Mouse (Mus musculus): ENCODE measurements around the gene Hk1.

The Hk1 gene

DNA sequence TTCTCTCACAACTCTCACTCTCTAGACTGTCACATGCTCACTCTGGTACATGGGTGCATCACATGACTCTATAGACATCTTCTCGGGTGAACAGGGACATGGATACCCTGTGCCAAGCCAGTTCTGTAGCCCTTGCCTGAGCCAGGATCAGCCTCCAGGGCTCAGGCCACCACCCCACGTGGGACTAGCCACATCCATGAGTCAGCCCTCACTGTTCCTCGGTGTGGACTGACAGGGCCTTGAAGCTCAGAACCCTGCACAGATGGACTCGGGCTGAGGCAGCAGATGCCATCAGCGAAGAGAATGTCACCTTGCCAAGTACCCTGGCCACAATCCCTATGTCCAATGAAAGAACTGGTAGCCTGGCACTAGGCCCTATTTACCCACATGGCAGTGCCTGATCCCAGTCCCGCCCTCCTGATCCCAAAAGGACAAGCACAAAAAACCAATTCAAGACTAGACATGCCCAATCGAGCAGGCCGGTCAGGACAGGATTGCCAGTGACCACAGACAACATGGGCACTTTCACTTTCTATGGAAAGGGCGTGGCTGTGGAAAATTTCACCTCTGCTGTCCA lies 59.2 kb downstream of the Hk1 start:
- peak; percentile 63 to 74 for DNase-seq (ENCODE audit: low spot score in 2 of 2)

DNA sequence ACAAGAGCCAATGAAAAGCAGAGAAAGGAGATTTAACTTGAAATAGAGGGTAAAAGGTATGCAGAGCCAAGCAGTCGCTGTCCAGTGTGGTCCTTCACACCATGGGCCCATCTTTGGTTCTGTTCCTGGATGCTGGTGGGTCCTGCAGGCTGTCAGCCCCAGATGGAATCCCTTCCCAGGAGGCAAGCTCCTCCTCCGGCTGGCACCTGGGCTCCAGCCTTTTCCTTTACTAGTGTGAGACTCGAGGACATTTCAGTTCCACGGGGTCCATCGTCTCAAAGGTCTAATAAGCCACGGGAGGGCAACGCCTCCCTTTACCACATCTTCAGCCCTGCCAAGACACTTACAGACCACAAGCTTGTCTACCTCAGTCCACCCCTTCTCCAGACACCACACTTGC lies 60.6 kb downstream of the Hk1 start:
- no peak for DNase-seq (ENCODE audit: low spot score in 2 of 2)

DNA sequence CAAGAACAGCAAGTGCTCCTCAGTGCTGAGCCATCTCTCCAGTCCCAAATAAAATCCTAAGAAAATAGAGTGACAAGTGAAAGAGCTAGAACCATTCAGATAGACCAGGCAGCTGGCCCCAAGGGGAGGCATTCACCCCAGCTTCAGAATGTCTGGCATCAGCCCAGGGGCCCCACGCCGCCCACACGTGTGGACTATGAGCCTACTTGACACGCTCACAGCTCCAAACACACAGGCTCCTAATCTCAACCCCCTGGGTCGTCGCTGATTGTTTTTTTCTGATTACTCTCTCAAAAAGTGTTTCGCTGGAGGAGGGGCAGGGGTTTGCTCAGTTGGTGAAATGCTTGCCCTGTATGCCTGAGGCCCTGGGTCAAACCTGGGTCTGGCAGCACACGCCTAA lies 63.2 kb downstream of the Hk1 start:
- no peak for DNase-seq (ENCODE audit: low spot score in 2 of 2)

DNA sequence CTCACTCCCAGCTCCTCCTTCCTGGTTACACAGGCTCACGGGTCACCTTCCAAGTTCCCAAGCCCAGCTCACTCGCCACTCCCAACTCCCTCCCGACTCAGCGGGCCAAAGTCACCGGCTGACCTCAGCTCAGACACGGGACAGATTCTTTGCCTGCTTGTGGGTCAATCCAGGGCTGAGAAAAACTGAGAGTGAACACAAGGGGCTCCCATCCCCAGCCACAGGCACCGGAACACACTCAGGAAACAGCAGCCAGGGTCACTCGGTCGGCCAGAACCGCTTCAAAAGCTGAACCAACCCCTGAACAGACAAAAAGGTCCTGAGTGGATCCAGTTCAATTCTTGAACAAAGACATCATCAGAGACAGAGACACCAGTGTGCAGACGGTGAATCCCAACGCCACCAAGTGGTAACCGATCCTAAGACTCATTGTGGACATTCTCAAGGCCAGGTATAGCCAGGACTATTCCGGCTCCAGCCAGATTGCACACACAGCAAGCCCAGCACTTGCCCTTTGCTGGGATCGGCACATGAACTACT lies 65.8 kb downstream of the Hk1 start:
- DNase-seq (ENCODE audit: low spot score in 2 of 2), result no peak

DNA sequence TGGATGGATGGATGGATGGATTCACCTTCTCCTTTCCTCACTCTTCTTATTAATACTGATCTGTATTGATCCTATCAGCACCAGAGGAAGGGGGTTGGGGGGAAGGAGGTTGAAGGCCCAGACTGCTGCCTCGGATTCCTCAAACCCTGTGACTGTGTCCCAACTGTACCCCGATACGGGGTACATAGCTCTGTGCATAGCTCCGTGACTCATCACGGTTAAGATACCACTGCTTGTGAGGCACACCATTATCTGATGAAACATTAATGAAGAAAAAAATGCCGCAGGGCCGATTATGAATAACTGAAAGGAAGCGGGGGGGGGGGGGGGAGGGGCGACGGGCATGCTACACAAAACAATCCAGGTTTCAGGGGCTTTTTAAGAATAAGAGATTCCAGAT lies 66.6 kb downstream of the Hk1 start:
- no peak for DNase-seq (ENCODE audit: low spot score in 2 of 2)

DNA sequence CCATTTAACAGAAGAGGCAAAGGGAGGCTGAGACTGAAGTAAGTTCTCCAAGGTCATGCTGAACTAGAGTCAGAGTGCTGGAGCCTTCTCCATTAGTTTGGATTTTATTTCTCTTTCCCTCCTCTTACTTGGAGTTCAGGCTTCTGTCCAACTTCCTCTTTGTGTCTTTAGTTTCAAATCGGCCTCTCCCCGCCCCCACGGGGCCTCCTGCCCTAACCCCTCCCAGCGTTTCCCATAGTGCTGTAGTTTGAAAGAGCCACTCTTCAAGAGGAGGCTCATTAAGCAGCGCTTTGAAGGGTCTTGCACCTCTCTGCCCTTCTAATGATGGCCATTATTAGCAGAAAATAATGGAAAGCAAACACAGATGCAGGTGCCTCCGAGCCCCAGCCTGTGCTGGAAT lies 68.2 kb downstream of the Hk1 start:
- DNase-seq (ENCODE audit: low spot score in 2 of 2), result peak; percentile 70 to 73

DNA sequence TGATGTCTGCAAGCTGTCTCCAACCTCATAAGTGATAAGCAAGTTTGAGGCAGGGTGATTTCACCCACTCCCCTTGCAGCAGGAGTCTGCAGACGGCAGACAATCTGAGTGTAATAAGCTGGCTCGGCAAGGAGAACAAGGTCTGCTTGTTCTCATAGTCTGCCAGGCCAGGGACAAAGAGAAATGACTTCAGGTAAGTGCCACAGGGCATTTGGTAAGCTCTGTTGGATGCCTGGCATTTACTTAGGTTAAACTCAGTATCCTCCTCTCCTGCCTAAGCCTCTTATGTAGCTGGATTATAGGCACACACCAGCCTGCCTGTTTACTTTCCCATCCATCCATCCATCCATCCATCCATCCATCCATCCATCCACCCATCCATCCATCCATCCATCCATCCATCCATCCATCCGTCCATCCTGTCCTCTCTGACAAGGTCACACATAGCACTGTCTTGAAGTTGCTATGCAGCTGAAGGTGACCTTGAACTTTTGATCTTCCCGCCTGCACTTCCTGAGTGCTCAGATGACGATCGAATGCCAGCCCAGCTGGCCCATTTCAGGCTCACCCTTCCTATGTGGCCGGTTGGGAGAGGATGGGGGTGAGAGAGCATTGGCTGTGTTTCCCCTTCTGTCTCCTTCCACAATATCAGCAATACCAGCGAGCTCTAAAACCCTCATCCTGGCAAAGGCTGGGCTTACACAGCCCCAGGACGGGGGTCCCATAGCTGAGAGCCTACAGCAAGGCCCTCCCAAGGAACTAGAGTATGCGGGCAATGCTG lies 69.3 kb downstream of the Hk1 start:
- DNase-seq (ENCODE audit: low spot score in 2 of 2), result no peak

DNA sequence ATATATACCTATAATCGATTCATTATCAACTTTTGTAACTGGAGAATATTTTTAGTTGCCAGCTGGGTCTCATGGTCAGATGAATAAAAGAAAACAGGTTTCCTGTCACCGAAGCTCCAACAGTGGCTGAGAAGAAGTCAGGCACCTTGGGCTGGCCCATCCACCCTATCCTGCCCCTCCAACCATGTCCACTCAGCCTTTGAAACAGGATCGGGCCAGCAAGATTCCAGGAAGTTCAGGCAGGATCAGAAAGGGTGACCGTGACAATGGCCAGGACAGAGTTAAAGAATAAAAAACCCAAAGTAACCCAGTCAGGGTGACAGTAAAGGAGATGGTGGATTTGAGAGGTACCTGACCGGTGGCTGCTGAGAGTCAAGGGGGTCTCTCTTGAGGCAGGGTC lies 70.1 kb downstream of the Hk1 start:
- no peak for DNase-seq (ENCODE audit: low spot score in 2 of 2)

DNA sequence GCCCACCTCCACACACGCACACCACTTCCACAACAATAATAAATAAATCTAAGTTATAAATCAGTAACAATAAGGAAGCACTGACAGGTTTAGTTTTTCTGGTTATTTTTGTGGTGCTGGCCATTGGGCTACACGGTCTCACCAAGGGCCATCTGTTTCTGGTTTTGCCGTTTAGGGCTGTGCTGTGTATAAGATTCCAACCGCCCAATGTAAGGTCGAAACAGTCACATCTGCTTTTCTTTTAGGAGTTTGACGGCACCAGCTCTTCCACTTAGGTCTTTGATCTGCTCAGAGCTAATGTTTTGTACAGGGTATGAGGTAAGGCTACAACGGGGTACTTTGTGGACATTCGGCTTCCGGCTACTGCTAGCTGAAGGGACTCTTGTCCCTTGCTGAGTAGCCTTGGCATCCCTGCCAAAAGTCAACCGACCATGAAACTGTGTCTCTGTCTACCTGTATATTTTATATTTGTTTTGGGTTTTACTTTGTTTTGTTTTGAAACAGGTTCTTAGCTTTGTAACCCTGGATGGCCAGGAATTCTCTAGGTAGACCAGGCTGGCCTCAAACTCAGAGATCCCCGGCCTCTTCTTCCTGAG lies 70.7 kb downstream of the Hk1 start:
- no peak for DNase-seq (ENCODE audit: low spot score in 2 of 2)

DNA sequence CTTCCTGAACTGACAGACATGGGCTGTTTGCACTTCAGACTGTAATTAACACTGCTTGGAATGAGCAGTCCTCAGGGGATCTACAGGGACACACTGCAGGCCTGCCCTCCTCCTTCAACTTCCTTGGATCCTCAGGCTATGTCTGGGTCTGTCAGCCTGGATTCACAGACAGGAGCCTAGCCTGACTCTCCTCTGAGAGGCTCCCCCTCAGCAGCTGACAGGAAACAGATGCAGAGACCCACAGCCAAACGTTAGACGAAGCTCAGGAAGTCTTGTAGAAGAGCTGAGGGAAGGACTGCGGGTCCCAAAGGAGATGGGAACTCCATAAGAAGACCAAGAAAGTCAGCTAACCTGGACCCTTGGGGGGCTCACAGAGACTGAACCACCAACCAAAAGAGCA lies 73.2 kb downstream of the Hk1 start:
- DNase-seq (ENCODE audit: low spot score in 2 of 2), result no peak

DNA sequence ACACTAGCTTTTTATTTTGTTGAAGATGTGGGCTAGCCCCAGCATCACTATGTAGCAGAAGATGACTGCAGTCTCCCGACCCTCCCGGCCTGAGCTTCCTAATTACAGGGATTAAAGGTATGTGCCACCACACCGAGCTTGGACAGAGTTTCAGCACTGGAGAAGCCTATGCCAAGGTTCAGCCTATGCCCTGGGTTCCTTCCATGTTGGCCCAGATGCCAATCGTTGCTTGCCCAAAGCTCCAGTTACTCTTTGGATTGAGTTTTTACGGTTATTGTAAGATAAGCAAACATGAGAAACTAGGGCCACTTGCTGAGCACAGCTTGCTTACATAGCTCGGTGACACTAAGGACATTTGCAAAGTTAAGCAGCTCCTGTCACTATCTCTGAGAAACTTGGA lies 74.6 kb downstream of the Hk1 start:
- DNase-seq (ENCODE audit: low spot score in 2 of 2), result no peak

DNA sequence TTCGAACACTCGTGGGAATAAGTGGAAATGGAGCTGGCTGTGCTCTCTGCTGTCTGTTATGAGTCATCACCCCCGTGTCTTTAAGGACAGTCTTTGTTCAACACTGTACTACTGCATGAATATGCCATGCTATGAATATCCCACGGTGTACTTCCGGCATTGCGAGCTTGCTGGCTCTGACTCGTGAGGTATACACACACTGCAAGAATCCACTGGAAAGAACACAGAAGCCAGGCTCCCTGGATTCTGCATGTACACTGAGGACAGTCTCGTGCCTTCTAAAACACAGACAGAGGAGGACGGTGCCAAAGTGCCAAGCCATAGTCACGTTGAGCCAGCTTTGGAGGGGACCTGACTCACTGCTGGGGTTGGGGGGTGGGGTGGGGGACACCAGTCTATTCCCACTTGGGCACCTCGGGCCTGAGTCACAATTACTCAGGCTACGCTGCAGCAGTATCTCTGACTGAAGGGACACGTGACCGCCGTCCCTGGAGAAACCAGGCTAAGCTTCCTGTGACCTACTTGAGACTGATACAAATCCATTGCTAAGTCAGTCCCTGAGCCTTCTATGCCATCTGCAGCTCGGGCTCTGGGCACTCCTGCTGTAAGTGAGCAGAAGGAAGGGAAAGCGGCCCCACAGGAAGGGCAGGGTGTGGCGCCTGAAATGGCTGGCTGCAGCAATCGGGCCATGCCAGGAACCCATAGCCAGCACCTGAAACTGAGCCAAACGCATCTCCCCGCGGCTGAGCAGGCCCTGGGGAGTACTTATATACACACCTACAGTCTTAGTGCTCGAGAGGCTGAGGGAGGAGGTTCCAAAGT lies 79.5 kb downstream of the Hk1 start:
- DNase-seq (ENCODE audit: low spot score in 2 of 2), result peak; percentile 41 to 63

DNA sequence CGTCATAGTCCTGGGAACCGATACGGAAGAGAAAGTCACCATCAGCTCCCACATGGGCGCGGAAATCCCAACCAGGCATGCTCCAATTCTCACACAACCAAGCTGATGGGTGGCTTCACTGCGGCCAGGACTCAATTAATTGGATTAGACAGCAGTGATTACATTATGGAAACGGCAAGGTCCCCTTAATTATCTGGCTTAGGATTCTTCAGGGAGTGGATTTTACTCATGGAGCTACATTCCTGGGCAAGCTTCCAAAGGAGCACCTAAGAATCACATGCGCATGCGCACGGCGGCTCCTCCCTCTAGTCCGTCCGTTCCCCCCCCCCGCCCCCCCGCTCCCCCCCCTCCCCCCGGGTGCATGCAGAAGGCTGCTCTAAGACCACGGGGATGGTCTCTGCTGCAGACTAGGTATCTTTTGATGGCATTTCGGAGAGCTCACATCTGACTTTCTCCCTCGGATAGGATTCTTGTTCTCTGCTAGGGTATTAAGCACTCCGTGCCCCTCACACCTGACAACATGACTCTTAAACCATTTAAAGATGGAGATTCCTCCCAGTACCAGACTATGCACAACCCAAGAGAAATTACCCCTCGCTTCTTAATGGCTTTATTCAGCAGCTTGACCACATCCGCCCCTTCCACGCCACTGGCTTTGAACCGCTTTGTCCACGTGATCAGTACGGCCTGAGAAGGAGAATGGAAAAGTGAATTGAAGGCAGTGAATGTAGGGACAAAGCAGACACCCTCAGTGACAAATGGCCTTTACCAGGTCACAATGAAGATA lies 83.4 kb downstream of the Hk1 start:
- DNase-seq (ENCODE audit: low spot score in 2 of 2), result no peak

DNA sequence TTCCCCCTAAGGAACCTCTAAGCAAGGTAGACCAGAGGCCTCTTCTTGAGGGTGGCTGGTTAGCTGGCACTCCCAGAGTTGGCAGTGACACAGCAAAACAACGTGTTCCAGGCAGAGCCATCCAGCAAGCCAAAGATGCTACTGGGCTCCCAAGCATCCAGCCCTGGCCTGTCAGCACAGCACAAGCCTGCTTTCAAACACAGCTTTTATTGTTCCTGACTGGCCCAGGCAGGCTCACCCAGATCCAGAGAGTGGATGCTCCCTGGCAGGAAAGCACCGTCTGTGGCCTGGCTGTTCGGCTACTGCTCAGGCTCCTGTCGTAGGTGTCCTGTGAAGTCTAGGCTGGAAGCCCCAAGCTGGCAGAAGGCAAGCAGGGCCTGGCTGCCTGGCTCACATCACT lies 85.6 kb downstream of the Hk1 start:
- peak; percentile 58 to 64 for DNase-seq (ENCODE audit: low spot score in 2 of 2)

DNA sequence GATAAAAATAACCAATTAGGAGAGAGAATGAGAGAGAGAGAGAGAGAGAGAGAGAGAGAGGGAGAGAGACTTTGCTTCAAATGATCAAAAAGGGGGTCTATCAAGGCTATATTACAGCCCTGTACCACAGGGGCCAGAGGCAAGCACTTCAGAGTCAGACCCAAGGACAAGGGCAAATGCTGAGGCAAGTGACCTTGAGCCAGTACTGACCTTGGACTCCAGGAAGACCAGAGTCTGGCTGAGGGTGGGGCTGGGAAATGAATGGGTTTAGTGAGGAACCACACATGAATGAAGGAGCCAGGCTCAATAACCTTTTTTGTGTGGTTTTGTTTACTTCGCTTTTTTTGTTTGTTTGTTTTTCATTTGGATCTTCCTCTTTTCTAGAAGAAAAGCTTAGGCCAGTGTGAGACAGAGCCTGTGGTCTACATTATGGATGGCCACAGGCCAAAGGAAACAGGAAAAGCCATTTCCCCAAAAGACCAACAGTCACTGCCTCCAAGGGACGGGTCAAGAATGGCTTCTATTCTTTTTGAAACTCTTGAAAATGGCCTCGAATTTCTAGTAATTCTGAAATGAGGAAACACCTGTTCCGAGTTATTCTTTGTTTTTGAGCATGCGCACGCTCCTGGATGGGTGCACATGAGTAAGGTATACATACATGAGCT lies 92.1 kb downstream of the Hk1 start:
- no peak for DNase-seq (ENCODE audit: low spot score in 2 of 2)

DNA sequence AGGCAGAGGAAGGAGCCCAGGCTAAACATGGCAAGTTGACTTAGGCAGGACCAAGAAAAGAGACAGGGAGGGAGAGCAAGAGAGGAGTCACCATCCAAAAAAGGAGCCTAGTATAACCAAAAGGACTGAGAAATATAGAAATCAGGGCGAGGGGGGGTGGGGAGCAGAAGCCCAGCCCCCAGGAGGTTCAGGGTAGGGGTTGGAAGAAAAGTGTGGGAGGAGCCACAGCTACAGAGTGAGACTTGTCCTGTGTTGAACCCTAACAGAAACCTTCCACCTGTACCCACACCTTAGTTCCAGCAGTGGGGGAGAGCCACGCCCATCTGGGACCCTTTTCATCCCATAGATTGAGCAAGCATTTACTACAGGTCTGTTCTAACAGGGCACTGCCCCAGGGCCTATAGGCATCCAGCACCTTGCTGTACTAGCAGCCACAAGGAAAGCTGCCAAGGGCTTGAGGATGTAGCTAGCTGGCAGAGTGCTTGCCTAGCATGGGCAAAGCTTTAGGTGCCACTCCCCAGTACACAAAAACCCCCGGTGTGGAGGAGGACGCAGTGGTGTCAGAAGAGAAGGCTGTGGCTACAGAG lies 96.4 kb downstream of the Hk1 start:
- no peak for DNase-seq (ENCODE audit: low spot score in 2 of 2)

DNA sequence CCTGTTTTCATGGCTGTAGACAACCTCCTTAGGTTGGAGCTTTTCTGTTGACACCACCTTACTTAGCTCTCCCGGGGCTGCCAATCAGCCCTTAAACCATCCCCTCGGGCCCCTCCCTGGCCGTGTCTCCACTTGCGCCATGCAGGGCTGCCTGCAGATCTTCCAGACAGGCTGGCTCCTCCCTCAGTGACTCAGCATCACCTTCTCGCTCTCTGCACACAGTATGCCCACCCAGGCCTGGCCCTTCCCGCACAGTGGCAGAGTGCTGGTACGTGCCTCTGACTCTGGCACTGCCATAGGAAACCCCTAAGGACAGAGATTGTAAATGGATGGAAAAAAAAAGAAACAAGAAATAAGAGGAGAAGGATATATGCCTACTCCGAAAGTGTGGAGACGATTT lies 96.9 kb downstream of the Hk1 start:
- DNase-seq (ENCODE audit: low spot score in 2 of 2), result no peak

DNA sequence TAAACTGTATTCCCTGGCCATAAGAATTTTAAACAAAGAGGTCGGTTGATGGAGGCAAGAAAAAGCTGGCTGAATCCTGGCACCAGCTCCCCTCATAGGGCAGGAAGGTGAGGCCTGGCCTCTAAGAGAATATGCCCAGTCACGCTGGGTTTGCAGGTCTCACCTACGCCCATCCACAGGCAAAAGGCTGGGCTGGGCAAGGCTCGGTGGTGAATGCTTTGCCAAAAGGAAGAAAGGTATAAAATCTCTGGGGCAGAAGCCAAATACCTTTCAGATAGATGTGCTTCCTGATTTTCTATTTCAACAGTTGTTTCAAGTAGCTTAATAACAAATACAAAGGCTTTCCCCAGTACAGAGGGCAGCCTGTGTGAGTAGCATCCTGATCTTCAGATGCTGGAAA lies 100.0 kb downstream of the Hk1 start:
- no peak for DNase-seq (ENCODE audit: low spot score in 2 of 2)

DNA sequence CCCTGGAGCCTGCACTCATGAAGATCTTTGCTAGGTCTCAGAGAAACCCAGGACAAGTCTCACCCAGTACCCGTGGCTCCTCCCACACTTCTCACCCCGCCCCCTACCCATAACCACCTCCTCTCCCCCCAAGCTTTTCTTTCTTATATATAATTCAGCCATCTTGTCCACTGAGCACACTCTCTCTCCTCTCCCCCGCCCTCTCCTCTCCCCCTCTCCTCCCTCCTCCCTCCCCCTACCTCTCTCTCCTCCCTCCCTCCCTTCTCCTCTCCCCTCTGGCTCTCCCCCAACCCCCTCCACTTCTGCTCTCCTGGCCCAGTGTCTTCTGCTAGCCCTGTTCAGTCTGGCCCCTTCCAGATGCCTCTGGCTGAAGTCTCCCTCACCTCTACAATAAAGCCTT lies 100.6 kb downstream of the Hk1 start:
- DNase-seq (ENCODE audit: low spot score in 2 of 2), result no peak

DNA sequence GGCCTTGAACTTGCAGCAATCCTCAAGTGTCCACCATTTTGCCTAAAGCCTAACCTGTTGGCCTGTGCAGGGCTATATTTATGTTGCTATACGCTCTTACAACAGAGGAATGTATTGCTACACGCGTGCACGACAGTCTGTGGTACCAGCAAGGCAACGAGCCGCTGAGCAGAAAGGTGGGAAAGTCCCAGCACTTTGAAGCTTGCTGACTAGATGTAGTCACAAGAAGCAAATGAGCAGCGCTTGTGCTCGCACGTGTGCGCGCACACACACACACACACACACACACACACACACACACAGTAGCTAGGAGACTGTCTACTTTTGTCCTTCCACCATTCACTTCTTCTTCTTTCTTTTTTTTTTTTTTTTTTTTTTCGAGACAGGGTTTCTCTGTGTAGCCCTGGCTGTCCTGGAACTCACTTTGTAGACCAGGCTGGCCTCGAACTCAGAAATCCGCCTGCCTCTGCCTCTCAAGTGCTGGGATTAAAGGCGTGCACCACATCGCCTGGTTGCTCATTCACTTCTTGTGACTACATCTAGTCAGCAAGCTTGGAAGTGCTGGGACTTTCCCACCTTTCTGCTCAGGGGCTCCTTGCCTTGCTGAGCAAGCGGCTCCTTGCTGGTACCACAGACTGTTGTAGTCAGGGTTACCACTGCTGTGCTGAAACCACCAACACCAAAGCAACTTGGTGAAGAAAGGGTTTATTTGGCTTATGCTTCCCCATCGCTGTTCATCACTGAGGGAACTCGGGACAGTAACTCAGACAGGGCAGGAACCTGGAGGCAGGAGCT lies 102.0 kb downstream of the Hk1 start:
- DNase-seq (ENCODE audit: low spot score in 2 of 2), result no peak
